Mouse (Mus musculus) urinary bladder, postnatal 14 days (tissue): ENCODE results near the gene Il4.

Experiments used
- DNase-seq: peaks from one replicate; pipeline ENCODE4 v3.0.0; 2021; ENCODE audit warnings: low spot score

Gene Il4

GRCm38 (mm10) chr11:53618619-53619198 is at the start of gene Il4:
Gene Il4, minus strand, starts transcription at chr11:53618669.
- no peak for DNase-seq

- no peak for DNase-seq
Measured at GRCm38 (mm10) chr11:53664091-53664490, 45.6 kb upstream of the Il4 start.

GRCm38 (mm10) chr11:53662794-53663674 is 44.6 kb upstream of the Il4 start:
- DNase-seq = no peak

- DNase-seq = no peak
Measured at GRCm38 (mm10) chr11:53657828-53658227, 39.4 kb upstream of the Il4 start.

GRCm38 (mm10) chr11:53657381-53657780 is 38.9 kb upstream of the Il4 start:
- no peak for DNase-seq

- DNase-seq = peak; percentile 12
Measured at GRCm38 (mm10) chr11:53656558-53657202, 38.2 kb upstream of the Il4 start.

- no peak for DNase-seq
Measured at GRCm38 (mm10) chr11:53655043-53655442, 36.6 kb upstream of the Il4 start.

GRCm38 (mm10) chr11:53652427-53652826 is 34.0 kb upstream of the Il4 start:
- no peak for DNase-seq

GRCm38 (mm10) chr11:53651441-53651840 is 33.0 kb upstream of the Il4 start:
- no peak for DNase-seq

GRCm38 (mm10) chr11:53644017-53644416 is 25.5 kb upstream of the Il4 start:
- no peak for DNase-seq

- DNase-seq = no peak
Measured at GRCm38 (mm10) chr11:53642744-53643279, 24.3 kb upstream of the Il4 start.

- DNase-seq = no peak
Measured at GRCm38 (mm10) chr11:53637803-53638260, 19.4 kb upstream of the Il4 start.

- DNase-seq = no peak
Measured at GRCm38 (mm10) chr11:53637046-53637802, 18.8 kb upstream of the Il4 start.

GRCm38 (mm10) chr11:53636183-53636646 is 17.7 kb upstream of the Il4 start:
- DNase-seq = peak; percentile 41

GRCm38 (mm10) chr11:53635590-53636182 is 17.2 kb upstream of the Il4 start:
- DNase-seq = no peak

- no peak for DNase-seq
Measured at GRCm38 (mm10) chr11:53634556-53634955, 16.1 kb upstream of the Il4 start, which contains the start of gene Il13. Gene Il13, minus strand, starts transcription at chr11:53634702.

- DNase-seq = no peak
Measured at GRCm38 (mm10) chr11:53633644-53634043, 15.2 kb upstream of the Il4 start.

- DNase-seq = no peak
Measured at GRCm38 (mm10) chr11:53632122-53632733, 13.8 kb upstream of the Il4 start.

GRCm38 (mm10) chr11:53627859-53628258 is 9.4 kb upstream of the Il4 start:
- peak; percentile 83 for DNase-seq

- DNase-seq = no peak
Measured at GRCm38 (mm10) chr11:53626802-53627373, 8.4 kb upstream of the Il4 start.
